Mouse (Mus musculus): ENCODE data around the gene Cfap97.

DNA sequence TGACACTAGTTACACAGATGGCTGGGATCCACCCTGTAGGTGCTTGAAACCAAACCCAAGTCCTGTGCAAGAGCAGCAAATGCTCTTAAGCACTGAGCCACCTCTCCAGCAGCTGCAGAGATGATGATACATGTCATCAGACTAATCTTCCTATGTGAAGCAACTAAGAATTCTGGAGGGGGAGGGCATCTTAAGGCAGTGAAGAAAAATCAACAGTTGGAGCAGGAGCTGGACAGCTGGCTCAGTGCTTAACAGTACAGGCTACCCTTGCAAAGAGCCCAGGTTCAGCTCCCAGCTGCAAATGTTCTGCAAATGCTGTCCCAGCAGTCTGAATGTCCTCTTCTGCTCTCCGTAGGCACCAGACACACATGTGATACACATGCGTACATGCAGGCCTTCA lies 29.1 kb upstream of the Cfap97 start:
- TF ChIP-seq CTCF (IDR thresholded peaks at IDR 0.05; ENCODE audit: control insufficient read depth, insufficient read depth, insufficient replicate concordance, low read depth, low read length) (no peak), POLR2A (IDR thresholded peaks at IDR 0.05; ENCODE audit: control insufficient read depth, low read depth, low read length) (no peak)
